Mouse (Mus musculus) midbrain, embryonic 12.5 days (tissue): ENCODE measurements around the gene Gal3st2b. TPM values are rescaled to one million over a fixed set of nuclear protein-coding genes. Genes with fewer than 3 reads are reported as not detected.
"Not testable (repeated sequence)": the region's sequence is repeated elsewhere in the genome, so short reads cannot be mapped to it uniquely, and the experiment has no call there.

Experiments
- ATAC-seq: fragments of 200-750 bp; cut with Nextera tagmentation; 2 replicates; pipeline ENCODE4 v1.8.0; 2017; ENCODE audit warnings: low read depth, moderate TSS enrichment, moderate library complexity; ENCODE audit not compliant: low FRiP score
- H3K27ac ChIP-seq: fragments of 300-500 bp; sonication (generic); replicated peaks from 2 replicates; pipeline ENCODE4 v1.5.1; 2016; ENCODE audit warnings: mild to moderate bottlenecking
- H3K27me3 ChIP-seq: fragments of 300-500 bp; sonication (generic); 2 replicates; pipeline ENCODE4 v1.6.1; 2016; ENCODE audit warnings: mild to moderate bottlenecking
- H3K36me3 ChIP-seq: fragments of 300-500 bp; sonication (generic); 2 replicates; pipeline ENCODE4 v1.6.1; 2016
- H3K4me1 ChIP-seq: fragments of 300-500 bp; sonication (generic); 2 replicates; pipeline ENCODE4 v1.6.1; 2016
- H3K4me2 ChIP-seq: fragments of 300-500 bp; sonication (generic); replicated peaks from 2 replicates; pipeline ENCODE4 v1.6.1; 2016; ENCODE audit warnings: mild to moderate bottlenecking, moderate library complexity
- H3K4me3 ChIP-seq: fragments of 300-500 bp; sonication (generic); 2 replicates; pipeline ENCODE4 v1.5.1; 2016; ENCODE audit warnings: mild to moderate bottlenecking
- H3K9ac ChIP-seq: fragments of 300-500 bp; sonication (generic); replicated peaks from 2 replicates; pipeline ENCODE4 v1.6.1; 2016; ENCODE audit warnings: mild to moderate bottlenecking, moderate library complexity
- H3K9me3 ChIP-seq: fragments of 300-500 bp; sonication (generic); 2 replicates; pipeline ENCODE4 v1.6.1; 2016; ENCODE audit warnings: mild to moderate bottlenecking
- WGBS: fragments of 180-500 bp; shearing (Covaris S2); methylation state at CpG from one replicate; pipeline ENCODE4 v1.1.7; 2016; 5-methylcytosine and 5-hydroxymethylcytosine counted together
- polyA plus RNA-seq: library from polyadenylated mRNA; unstranded; fragments of >200 nt; fragmentation: Nextera tagmentation; extraction: Ambion mirVana; gene quantifications from 2 replicates; pipeline ENCODE4 v1.2.1, GENCODE M21; 2016

Gal3st2b gene
- polyA plus RNA-seq, 1 experiment from 2014 or later = not detected

GRCm38 (mm10) chr1:93922609-93923008, 4.5 kb downstream of the Gal3st2b start:
- not testable (repeated sequence) for H3K4me2 ChIP-seq, H3K9ac ChIP-seq, H3K9me3 ChIP-seq, H3K4me1 ChIP-seq, H3K36me3 ChIP-seq, ATAC-seq, H3K27ac ChIP-seq, H3K27me3 ChIP-seq, H3K4me3 ChIP-seq
- WGBS = 84% methylated on average over 3 of the region's 3 CpGs

GRCm38 (mm10) chr1:93923098-93923497, 5.0 kb downstream of the Gal3st2b start:
- H3K27ac ChIP-seq, H3K4me3 ChIP-seq, H3K27me3 ChIP-seq, H3K4me2 ChIP-seq, H3K9ac ChIP-seq, ATAC-seq, H3K9me3 ChIP-seq, H3K36me3 ChIP-seq, H3K4me1 ChIP-seq: not testable (repeated sequence)
- WGBS = 68% methylated on average over 2 of the region's 2 CpGs

- H3K36me3 ChIP-seq, H3K9me3 ChIP-seq, H3K4me2 ChIP-seq, H3K4me3 ChIP-seq, H3K9ac ChIP-seq, ATAC-seq, H3K4me1 ChIP-seq, H3K27me3 ChIP-seq, H3K27ac ChIP-seq: not testable (repeated sequence)
- WGBS = 84% methylated on average over 1 of the region's 1 CpGs
These were observed 17.3 kb downstream of the Gal3st2b start for GRCm38 (mm10) chr1:93935378-93935777.

- ATAC-seq, H3K36me3 ChIP-seq, H3K4me3 ChIP-seq, H3K4me1 ChIP-seq, H3K27me3 ChIP-seq, H3K9me3 ChIP-seq, H3K4me2 ChIP-seq, H3K9ac ChIP-seq, H3K27ac ChIP-seq: not testable (repeated sequence)
- WGBS = 60% methylated on average over 1 of the region's 1 CpGs
These were observed 19.7 kb downstream of the Gal3st2b start for GRCm38 (mm10) chr1:93937807-93938206.

GRCm38 (mm10) chr1:93938415-93938814, 20.3 kb downstream of the Gal3st2b start:
- WGBS = 91% methylated on average over 7 of the region's 7 CpGs
- H3K9ac ChIP-seq, H3K4me3 ChIP-seq, H3K36me3 ChIP-seq, H3K27ac ChIP-seq, H3K27me3 ChIP-seq, H3K4me1 ChIP-seq, H3K9me3 ChIP-seq, ATAC-seq, H3K4me2 ChIP-seq: not testable (repeated sequence)

GRCm38 (mm10) chr1:93949087-93949486, 31.0 kb downstream of the Gal3st2b start:
- H3K27me3 ChIP-seq, H3K9ac ChIP-seq, H3K4me2 ChIP-seq, H3K27ac ChIP-seq, H3K9me3 ChIP-seq, H3K4me3 ChIP-seq, H3K36me3 ChIP-seq, H3K4me1 ChIP-seq: not testable (repeated sequence)
- peak; percentile 69; the same call in 1 of the 2 replicates for ATAC-seq
- WGBS = no CpG with 5 or more reads among the region's 11 CpGs

- H3K27me3 ChIP-seq, H3K36me3 ChIP-seq, H3K4me2 ChIP-seq, H3K27ac ChIP-seq, H3K9ac ChIP-seq, H3K4me3 ChIP-seq, H3K4me1 ChIP-seq, ATAC-seq, H3K9me3 ChIP-seq: not testable (repeated sequence)
- no CpG with 5 or more reads among the region's 1 CpGs for WGBS
These were observed 48.4 kb downstream of the Gal3st2b start for GRCm38 (mm10) chr1:93966489-93966888.

- H3K9ac ChIP-seq, H3K36me3 ChIP-seq, H3K27me3 ChIP-seq, H3K4me1 ChIP-seq, ATAC-seq, H3K4me3 ChIP-seq, H3K4me2 ChIP-seq, H3K9me3 ChIP-seq, H3K27ac ChIP-seq: not testable (repeated sequence)
- 88% methylated on average over 3 of the region's 5 CpGs for WGBS
These were observed 52.3 kb downstream of the Gal3st2b start for GRCm38 (mm10) chr1:93970380-93970779.

GRCm38 (mm10) chr1:93970797-93971196, 52.7 kb downstream of the Gal3st2b start:
- not testable (repeated sequence) for H3K4me3 ChIP-seq, ATAC-seq, H3K4me1 ChIP-seq, H3K9ac ChIP-seq, H3K27me3 ChIP-seq, H3K9me3 ChIP-seq, H3K4me2 ChIP-seq, H3K27ac ChIP-seq, H3K36me3 ChIP-seq
- no CpG with 5 or more reads among the region's 4 CpGs for WGBS

GRCm38 (mm10) chr1:93975764-93976163, 57.7 kb downstream of the Gal3st2b start:
- not testable (repeated sequence) for ATAC-seq, H3K9me3 ChIP-seq, H3K4me2 ChIP-seq, H3K4me3 ChIP-seq, H3K4me1 ChIP-seq, H3K27me3 ChIP-seq, H3K36me3 ChIP-seq, H3K27ac ChIP-seq, H3K9ac ChIP-seq
- WGBS = 94% methylated on average over 2 of the region's 4 CpGs

GRCm38 (mm10) chr1:93978287-93978686, 60.2 kb downstream of the Gal3st2b start:
- WGBS = no CpG with 5 or more reads among the region's 7 CpGs
- 0 out of 2 replicates have a peak, but pooled peaks have one; percentile 28 for ATAC-seq

GRCm38 (mm10) chr1:93980932-93981331, 62.8 kb downstream of the Gal3st2b start:
- H3K36me3 ChIP-seq, H3K4me2 ChIP-seq, H3K4me1 ChIP-seq, H3K4me3 ChIP-seq, H3K9me3 ChIP-seq, H3K27ac ChIP-seq, H3K9ac ChIP-seq, H3K27me3 ChIP-seq, ATAC-seq: not testable (repeated sequence)
- no CpG with 5 or more reads among the region's 2 CpGs for WGBS

More at GRCm38 (mm10) chr1:93978287-93978686, 60.2 kb downstream of the Gal3st2b start:
- not testable (repeated sequence) for H3K9ac ChIP-seq, H3K27me3 ChIP-seq, H3K9me3 ChIP-seq, H3K27ac ChIP-seq, H3K4me1 ChIP-seq, H3K36me3 ChIP-seq, H3K4me2 ChIP-seq, H3K4me3 ChIP-seq

GRCm38 (mm10) chr1:93986167-93986566, 68.1 kb downstream of the Gal3st2b start:
- Histone ChIP-seq H3K27me3 (no peaks in the 10 kb centered on the region), H3K36me3 (no peaks in the 10 kb centered on the region), H3K27ac (no peak overlapping the region), H3K4me1 (no peaks in the 10 kb centered on the region), H3K9me3 (no peaks in the 10 kb centered on the region), H3K9ac (no peak overlapping the region), H3K4me2 (no peak overlapping the region), H3K4me3 (no peak overlapping the region)
- 88% methylated on average over 3 of the region's 3 CpGs for WGBS
- ATAC-seq = no peak
